Mouse (Mus musculus) embryonic facial prominence, embryonic 10.5 days (tissue): ENCODE measurements around the gene Sdr9c7. TPM values are rescaled to one million over a fixed set of nuclear protein-coding genes. Genes with fewer than 3 reads are reported as not detected.

Source experiments
- DNase-seq: peaks from one replicate; pipeline ENCODE4 v3.0.0-alpha.2; 2017; ENCODE audit warnings: low spot score
- H3K27ac ChIP-seq: fragments of 300-500 bp; sonication (generic); replicated peaks from 2 replicates; pipeline ENCODE4 v1.5.1; 2016; ENCODE audit warnings: mild to moderate bottlenecking
- H3K27me3 ChIP-seq: fragments of 300-500 bp; sonication (generic); replicated peaks from 2 replicates; pipeline ENCODE4 v1.6.1; 2016; ENCODE audit warnings: low read depth, mild to moderate bottlenecking; ENCODE audit not compliant: poor library complexity, severe bottlenecking
- H3K36me3 ChIP-seq: fragments of 300-500 bp; sonication (generic); replicated peaks from 2 replicates; pipeline ENCODE4 v1.6.1; 2016; ENCODE audit warnings: mild to moderate bottlenecking, moderate library complexity
- H3K4me1 ChIP-seq: fragments of 300-500 bp; sonication (generic); 2 replicates; pipeline ENCODE4 v1.6.1; 2016
- H3K4me3 ChIP-seq: fragments of 300-500 bp; sonication (generic); 2 replicates; pipeline ENCODE4 v1.5.1; 2016; ENCODE audit warnings: mild to moderate bottlenecking, moderate library complexity
- H3K9me3 ChIP-seq: fragments of 300-500 bp; sonication (generic); 2 replicates; pipeline ENCODE4 v1.6.1; 2016; ENCODE audit warnings: mild to moderate bottlenecking
- WGBS: fragments of 180-500 bp; shearing (Covaris S2); methylation state at CpG from one replicate; pipeline ENCODE4 v1.1.7; 2016; 5-methylcytosine and 5-hydroxymethylcytosine counted together
- polyA plus RNA-seq: library from polyadenylated mRNA; unstranded; fragments of >200 nt; fragmentation: Nextera tagmentation; extraction: Ambion mirVana; gene quantifications from 2 replicates; pipeline ENCODE4 v1.2.1, GENCODE M21; 2016

Gene Sdr9c7
- polyA plus RNA-seq, 1 experiment from 2014 or later, result not detected

- Histone ChIP-seq H3K27me3 (no peaks in the 10 kb centered on the region), H3K9me3 (no peaks in the 10 kb centered on the region), H3K27ac (no peak overlapping the region), H3K4me3 (no peak overlapping the region), H3K4me1 (peaks cover 7% of the 10 kb centered on the region), H3K36me3 (no peaks in the 10 kb centered on the region)
- DNase-seq, result no peak
- 85% methylated on average over 9 of the region's 9 CpGs for WGBS
Measured at GRCm38 (mm10) chr10:127951390-127951789, 53.1 kb downstream of the Sdr9c7 start.

DNA sequence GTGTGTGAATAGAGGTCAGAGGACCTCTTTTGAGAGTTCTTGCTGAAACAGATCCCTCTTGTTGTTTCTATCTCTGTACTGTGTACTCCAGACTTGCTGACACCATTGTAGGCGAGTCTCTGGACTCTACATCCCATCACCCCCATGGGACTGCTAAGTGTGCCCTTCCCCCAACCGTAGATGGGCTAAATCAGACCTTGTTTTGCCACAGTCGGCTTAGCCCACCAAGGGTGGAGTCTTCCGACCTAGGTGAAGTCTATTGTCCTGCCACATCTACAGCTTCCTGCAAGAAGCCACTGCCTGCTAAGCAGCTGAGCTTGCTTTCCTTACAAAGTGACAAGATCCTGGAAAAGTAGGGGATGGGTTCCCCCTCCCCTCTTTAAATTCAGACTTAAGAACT is 53.5 kb downstream of the Sdr9c7 start:
- Histone ChIP-seq H3K27ac (no peak overlapping the region), H3K27me3 (no peaks in the 10 kb centered on the region)

DNA sequence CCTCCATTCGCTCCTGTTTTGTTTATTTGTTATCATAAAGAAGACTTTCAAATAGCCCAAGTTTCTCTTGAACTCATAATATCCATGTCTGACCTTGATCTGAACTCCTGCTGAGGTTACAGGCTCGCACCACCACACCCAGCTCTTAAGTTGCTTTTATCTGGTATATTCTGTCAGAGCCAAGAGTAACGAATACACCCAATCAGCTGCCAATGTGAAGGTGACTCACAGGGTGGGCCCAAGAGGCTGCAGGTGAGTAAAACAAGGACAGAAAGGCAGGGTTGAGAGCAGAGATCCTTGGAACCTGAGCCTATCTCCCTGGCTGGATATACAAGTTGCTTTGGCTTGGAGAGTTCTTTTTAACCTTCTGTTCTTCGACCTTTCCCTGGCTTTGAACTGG is 56.7 kb downstream of the Sdr9c7 start:
- Histone ChIP-seq H3K9me3 (no peaks in the 10 kb centered on the region), H3K4me3 (no peak overlapping the region), H3K27ac (no peak overlapping the region), H3K27me3 (no peaks in the 10 kb centered on the region), H3K4me1 (peaks cover 11% of the 10 kb centered on the region), H3K36me3 (no peaks in the 10 kb centered on the region)
- WGBS, result 81% methylated on average over 4 of the region's 4 CpGs
- DNase-seq, result no peak

More for the DNA sequence above, 53.5 kb downstream of the Sdr9c7 start:
- peaks cover 11% of the 10 kb centered on the region for H3K4me1 ChIP-seq
- no peaks in the 10 kb centered on the region for H3K9me3 ChIP-seq
- 67% methylated on average over 4 of the region's 4 CpGs for WGBS
- no peak overlapping the region for H3K4me3 ChIP-seq
- no peaks in the 10 kb centered on the region for H3K36me3 ChIP-seq
- DNase-seq, result no peak

GRCm38 (mm10) chr10:127956168-127956816 is 58.0 kb downstream of the Sdr9c7 start:
- H3K27ac ChIP-seq, result 0 out of 2 replicates have a peak overlapping the region, but pooled peaks have one; percentile 57
- WGBS, result 63% methylated on average over 16 of the region's 16 CpGs
- no peaks in the 10 kb centered on the region for H3K9me3 ChIP-seq
- DNase-seq, result peak; percentile 81
- no peak overlapping the region for H3K4me3 ChIP-seq
- H3K36me3 ChIP-seq, result no peaks in the 10 kb centered on the region
- H3K27me3 ChIP-seq, result no peaks in the 10 kb centered on the region
- peaks cover 5% of the 10 kb centered on the region; the same call in 1 of the 2 replicates for H3K4me1 ChIP-seq

GRCm38 (mm10) chr10:127959161-127959679 is 60.9 kb downstream of the Sdr9c7 start:
- no peaks in the 10 kb centered on the region for H3K36me3 ChIP-seq
- no peak for DNase-seq
- 90% methylated on average over 7 of the region's 7 CpGs for WGBS
- peaks cover 9% of the 10 kb centered on the region for H3K4me1 ChIP-seq
- peaks cover 5% of the 10 kb centered on the region; the same call in 1 of the 2 replicates for H3K9me3 ChIP-seq
- H3K27ac ChIP-seq, result no peak overlapping the region
- H3K4me3 ChIP-seq, result no peak overlapping the region
- H3K27me3 ChIP-seq, result no peaks in the 10 kb centered on the region

Other genes starting within 250 kb of the Sdr9c7 start
- 10.0 and 10.7 TPM in 2 replicates for gene Nemp1, start 231.6 kb upstream of the Sdr9c7 start, polyA plus RNA-seq
- 11.6 and 12.1 TPM in 2 replicates for gene Nab2, start 229.9 kb upstream of the Sdr9c7 start, polyA plus RNA-seq
- gene Myo1a, start 193.3 kb upstream of the Sdr9c7 start, polyA plus RNA-seq, result 0.54 and 0.71 TPM in 2 replicates
- 1.5 and 2.0 TPM in 2 replicates for gene Tac2, start 174.0 kb upstream of the Sdr9c7 start, polyA plus RNA-seq
- gene Zbtb39, start 159.0 kb upstream of the Sdr9c7 start, polyA plus RNA-seq, result 5.3 and 5.4 TPM in 2 replicates
- gene Gpr182, start 146.8 kb upstream of the Sdr9c7 start, polyA plus RNA-seq, result 0.46 and 0.53 TPM in 2 replicates
- 0.07 and 0.08 TPM in 2 replicates for gene Rdh1, start 138.8 kb upstream of the Sdr9c7 start, polyA plus RNA-seq
- gene Rdh16f1, start 138.7 kb upstream of the Sdr9c7 start, polyA plus RNA-seq, result 0.15 and 0.17 TPM in 2 replicates
- gene Rdh9, start 122.1 kb upstream of the Sdr9c7 start, polyA plus RNA-seq, result not detected in 2 replicates
- gene Rdh16, start 97.4 kb upstream of the Sdr9c7 start, polyA plus RNA-seq, result not detected in 2 replicates
- not detected in 2 replicates for gene Rdh19, start 48.6 kb upstream of the Sdr9c7 start, polyA plus RNA-seq
- gene Rdh16f2, start 32.0 kb upstream of the Sdr9c7 start, polyA plus RNA-seq, result not detected in 2 replicates
- not detected in 2 replicates for gene Rdh7, start 9.7 kb upstream of the Sdr9c7 start, polyA plus RNA-seq
- not detected in 2 replicates for gene Hsd17b6, start 109.1 kb downstream of the Sdr9c7 start, polyA plus RNA-seq
- 106 and 111 TPM in 2 replicates for gene Prim1, start 116.7 kb downstream of the Sdr9c7 start, polyA plus RNA-seq
- 907 and 927 TPM in 2 replicates for gene Naca, start 137.1 kb downstream of the Sdr9c7 start, polyA plus RNA-seq
- 711 and 729 TPM in 2 replicates for gene Ptges3, start 160.4 kb downstream of the Sdr9c7 start, polyA plus RNA-seq
- 2,197 and 2,277 TPM in 2 replicates for gene Atp5b, start 184.8 kb downstream of the Sdr9c7 start, polyA plus RNA-seq
- gene Baz2a, start 193.1 kb downstream of the Sdr9c7 start, polyA plus RNA-seq, result 14.7 and 17.5 TPM in 2 replicates